Mouse (Mus musculus): ENCODE measurements around the gene Pus7l.

GRCm38 (mm10) chr15:94590083-94590482 lies 46.7 kb upstream of the Pus7l start:
- no peak for TF ChIP-seq CTCF (IDR thresholded peaks at IDR 0.05; ENCODE audit: low read depth, low read length)
- TF ChIP-seq POLR2AphosphoS5 (IDR thresholded peaks at IDR 0.05; ENCODE audit: insufficient replicate concordance, low read depth, low read length): no peak
- no peak for TF ChIP-seq GATA1 (IDR thresholded peaks at IDR 0.05; ENCODE audit: borderline replicate concordance, low read length)
- TF ChIP-seq TAL1 (conservative IDR thresholded peaks at IDR 0.05; ENCODE audit: low read depth, low read length): no peak
